Mouse (Mus musculus) cerebellum, adult 8-10 months (tissue): ENCODE results near the gene Pcolce.
"Not testable (repeated sequence)": the region's sequence is repeated elsewhere in the genome, so short reads cannot be mapped to it uniquely, and the experiment has no call there.

Experiments
- DNase-seq: peaks from one replicate; pipeline ENCODE4 v3.0.0; 2022

Pcolce gene

DNA sequence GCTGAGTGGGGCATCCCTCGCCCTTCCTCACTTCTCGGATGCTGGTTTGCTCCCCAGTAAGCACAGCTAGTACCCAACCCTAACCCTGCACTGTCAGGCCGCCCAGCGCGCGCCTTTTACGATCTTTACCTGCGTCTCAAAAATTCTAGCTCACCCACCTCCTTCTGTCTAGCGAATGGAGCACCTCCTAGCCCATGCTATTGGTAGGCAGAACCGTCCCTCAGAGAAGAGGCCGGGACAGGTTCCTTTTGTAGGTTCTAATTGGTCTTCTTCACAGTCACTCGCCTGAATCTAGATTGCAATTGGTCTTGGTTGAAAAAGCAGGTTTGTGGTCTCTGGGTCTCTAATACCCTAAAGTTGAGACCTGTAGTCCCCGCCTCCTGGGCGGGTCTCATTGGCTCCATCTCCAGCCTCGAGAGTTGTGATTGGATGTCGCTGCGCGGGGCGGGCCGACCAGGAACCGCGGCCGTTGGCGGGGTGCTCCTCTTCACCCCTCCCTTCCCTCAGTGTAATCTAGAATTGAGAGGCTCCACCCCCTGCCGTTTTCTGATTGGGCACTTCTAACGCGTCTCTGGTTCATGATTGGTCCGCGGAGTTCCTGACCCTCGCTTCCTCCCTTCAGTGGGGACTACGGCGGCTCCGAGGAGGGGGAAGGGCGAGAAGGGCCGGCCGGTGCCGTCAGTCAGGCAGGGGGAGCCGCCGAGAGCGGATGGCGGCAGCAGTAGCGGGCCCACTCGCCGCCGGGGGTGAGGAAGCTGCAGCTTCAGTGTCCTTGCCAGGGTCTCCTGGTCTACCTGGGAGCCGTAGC lies 15.1 kb upstream of the Pcolce start, which contains the start of the genes Fbxo24, Lrch4 and Gm20605:
Gene Fbxo24 (minus strand): TSS at position 505 of the 808 bp plus-strand sequence.
Gene Lrch4 (plus strand): TSS at position 624 of the 808 bp plus-strand sequence.
Gene Gm20605 (plus strand): TSS at position 678 of the 808 bp plus-strand sequence.
- DNase-seq, result peak; percentile 98

DNA sequence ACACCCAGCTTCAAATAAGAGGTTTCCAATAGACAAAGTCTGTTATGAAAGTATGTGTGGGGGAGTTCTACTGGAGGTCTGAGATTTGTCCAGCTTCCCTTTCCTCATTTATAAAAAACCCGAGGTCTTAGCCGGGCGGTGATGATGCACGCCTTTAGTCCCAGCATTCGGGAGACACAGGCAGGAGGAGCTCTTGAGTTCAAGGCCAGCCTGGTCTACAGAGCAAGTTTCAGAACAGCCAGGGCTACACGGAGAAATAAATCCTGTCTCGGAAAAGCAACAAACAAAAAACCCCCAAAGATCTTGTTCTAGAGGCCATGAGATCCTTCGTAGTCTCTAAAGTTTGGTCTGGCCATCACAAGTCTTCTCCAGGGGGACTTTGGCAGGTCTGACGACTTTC lies 14.4 kb upstream of the Pcolce start:
- peak; percentile 34 for DNase-seq

DNA sequence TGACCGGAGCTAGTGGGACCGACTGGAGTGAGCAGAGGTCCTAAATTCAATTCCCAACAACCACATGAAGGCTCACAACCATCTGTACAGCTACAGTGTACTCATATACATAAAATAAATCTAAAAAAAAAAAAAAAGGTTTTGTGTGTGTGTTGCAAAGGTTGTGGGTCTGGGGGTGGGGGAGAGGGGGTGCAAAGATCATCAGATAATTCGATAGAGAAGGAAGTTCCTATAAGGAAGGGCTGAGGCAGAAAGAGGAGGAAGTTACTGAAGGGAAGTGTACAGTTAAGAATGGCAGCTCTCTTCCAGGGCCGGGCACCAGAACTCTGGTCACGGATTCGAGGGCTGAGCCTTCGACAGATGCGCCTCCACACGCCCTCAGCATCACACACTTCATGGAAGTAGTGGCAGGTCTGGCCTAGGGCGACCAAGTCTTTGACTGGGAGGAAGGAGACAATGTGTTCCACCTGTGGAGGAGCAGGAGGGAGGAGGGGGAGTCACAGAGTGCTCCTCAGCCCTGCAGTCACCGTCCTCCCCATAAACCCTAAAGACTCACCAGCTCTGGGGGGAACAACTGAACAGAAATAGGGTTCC lies 10.4 kb upstream of the Pcolce start:
- no peak for DNase-seq

DNA sequence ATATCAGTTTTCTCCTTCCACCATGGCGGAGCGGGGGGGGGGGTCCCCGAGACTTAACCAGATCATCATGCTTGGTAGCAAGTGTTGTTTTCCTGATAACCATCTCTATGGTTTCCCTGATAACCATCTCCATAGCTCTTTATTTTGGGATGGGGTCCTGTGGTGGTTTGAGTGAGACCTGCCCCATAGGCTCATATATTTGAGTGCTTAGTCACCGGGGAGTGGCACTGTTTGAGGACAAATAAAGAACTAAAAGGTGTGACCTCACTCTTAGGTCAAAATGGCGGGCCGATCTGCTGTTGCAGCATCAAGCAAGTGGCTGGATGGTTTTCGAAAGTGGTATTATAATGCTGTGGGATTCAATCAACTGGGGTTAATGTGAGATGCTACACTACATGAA lies 1.8 kb upstream of the Pcolce start:
- no peak for DNase-seq

DNA sequence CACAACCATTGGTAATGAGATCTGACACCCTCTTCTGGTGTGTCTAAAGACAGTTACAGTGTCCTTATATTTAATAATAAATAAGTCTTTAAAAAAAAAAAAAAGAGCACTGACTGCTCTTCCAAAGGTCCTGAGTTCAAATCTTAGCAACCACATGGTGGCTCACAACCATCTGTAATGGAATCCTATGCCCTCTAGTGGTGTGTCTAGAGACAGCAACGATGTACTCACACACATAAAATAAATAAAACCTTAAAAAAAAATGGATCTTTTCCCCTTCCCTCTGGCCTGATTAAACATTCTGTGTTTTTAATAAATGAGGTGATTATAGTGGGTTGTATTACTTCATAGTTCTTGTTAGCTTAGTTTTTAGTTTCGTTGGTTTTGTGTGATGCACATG lies 1.3 kb upstream of the Pcolce start:
- not testable (repeated sequence) for DNase-seq

DNA sequence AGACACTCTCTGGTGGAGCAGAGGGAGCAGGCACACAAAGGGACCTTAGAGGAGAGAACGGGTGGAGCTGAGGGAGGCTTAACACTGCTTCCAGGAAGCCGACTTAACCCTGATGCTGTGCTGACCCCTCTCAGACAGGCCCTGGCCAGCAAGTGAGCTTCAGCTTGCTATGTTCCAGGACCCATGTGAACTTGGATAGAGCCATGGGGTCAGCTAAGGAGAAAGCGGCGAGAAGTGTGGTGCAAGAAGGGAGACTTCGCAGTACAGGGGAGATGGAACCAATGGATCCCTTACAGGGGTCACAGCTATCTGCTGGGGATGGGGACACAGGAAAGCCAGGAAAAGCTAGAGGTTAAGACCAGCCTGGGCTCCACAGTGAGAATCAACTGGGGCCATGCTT lies 508 bp downstream of the Pcolce start:
- DNase-seq, result no peak

DNA sequence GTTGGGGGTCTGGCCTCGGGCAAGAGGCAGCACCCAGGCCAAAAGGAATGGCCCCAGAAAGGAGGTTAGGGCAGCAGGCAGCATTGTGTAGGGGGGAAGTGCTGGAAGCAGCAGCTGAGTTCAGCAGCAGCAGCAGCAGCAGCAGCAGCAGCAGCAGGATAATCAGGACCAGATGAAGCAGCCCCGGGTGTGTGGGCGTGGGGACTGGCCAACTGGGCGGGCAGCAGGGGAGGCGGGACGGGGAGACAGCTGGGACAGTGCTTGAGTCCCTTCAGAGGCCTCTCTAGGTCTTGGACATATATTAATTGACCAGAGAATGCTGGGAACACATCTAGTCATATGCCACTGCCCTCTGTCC lies 2.4 kb downstream of the Pcolce start:
- DNase-seq, result no peak

DNA sequence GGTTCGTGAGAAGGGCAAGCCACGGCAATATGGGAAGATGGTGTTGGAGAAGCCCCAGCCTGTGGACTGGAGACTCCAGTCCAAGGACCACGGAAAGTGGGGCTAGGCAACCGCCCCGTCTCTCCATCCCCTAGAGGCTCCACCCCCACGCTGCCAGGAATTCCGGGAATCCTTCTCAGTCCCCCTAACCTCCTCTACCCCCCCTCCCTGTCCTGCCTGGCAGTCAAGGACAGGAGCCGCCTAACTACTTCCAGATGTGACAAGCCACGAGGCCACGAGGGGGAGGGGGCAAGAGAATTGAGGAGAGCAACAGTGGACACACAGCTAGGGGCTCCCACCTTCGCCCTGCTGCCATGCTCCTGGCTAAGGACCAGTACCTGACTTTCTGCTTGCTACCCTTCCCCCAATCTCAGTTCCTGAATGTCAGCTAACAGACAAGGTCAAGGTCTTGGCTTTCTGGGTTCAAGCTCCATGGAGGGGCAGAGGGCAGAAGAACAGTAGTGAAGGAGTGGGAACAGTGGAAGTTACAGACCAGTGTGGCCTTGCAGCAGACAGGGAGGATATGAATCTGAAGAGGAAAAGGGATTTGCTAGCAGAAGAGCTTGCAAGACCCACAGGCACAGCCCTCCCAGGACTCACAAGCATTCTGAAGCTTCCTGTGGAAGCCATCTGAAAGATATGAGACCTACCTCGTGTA lies 2.9 kb downstream of the Pcolce start:
- DNase-seq, result no peak

DNA sequence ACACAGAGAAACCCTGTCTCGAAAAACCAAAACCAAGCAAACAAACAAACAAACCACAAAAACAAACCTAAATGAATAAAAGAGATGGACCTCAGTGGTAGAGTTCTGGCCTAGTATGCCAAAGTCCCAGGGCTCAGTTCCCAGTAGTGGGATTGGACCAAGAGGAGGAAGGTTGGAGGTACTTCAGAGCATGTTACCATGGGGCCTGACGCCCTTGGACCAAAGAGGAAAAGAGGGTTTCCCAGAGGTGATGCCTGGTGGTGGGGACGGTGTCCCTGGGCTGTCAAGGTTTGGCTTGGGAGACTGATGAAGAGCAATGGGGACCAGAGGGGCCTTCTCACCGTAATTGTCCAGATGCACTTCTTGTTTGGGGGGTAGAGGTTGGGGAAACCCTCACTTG lies 3.5 kb downstream of the Pcolce start:
- no peak for DNase-seq

DNA sequence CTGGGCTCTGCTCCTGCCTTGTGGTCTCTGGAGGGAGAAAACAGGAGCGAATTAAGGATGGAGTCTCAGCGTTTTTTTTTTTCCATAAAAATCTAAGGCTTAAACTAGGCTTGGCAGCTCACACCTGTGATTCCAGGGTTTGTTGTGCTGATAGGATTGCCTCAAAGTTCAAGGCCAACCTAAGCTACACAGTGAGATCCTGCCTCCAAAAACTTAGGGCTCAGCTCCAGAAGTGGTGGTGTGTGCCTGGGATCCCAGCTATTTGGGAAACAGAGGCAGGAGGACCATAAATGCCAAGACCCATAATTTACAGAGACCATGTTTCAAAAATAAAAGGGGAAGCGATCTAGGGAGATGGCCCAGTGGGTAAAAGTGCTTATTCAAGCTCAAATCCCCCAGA lies 4.3 kb downstream of the Pcolce start:
- DNase-seq, result no peak

DNA sequence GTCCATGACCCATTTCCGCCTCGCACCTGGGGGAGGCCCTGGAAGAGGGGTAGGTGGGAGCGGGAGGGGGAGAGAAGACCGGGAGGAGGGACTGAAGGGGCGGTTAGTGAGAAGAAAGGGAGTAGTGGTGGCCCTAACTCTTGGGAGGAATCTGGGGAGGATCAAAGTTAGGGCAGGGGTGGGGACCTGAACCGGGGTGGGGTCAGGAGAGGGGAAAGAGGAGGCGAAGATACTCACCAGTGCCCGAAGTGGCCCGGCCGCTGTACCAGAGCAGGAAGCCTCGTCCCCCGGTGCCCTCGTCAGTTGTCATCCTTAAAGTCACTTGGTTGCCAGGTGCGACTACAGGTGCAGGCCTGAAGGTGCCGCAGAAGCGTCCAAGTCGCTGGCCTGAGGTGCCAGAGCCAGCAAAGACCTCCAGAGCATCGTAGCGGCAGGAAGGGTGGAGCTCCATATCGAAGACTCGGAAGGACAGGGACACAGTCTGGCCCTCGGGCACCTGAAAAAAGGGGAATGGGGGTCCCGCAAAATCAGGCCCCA lies 4.9 kb downstream of the Pcolce start:
- no peak for DNase-seq

DNA sequence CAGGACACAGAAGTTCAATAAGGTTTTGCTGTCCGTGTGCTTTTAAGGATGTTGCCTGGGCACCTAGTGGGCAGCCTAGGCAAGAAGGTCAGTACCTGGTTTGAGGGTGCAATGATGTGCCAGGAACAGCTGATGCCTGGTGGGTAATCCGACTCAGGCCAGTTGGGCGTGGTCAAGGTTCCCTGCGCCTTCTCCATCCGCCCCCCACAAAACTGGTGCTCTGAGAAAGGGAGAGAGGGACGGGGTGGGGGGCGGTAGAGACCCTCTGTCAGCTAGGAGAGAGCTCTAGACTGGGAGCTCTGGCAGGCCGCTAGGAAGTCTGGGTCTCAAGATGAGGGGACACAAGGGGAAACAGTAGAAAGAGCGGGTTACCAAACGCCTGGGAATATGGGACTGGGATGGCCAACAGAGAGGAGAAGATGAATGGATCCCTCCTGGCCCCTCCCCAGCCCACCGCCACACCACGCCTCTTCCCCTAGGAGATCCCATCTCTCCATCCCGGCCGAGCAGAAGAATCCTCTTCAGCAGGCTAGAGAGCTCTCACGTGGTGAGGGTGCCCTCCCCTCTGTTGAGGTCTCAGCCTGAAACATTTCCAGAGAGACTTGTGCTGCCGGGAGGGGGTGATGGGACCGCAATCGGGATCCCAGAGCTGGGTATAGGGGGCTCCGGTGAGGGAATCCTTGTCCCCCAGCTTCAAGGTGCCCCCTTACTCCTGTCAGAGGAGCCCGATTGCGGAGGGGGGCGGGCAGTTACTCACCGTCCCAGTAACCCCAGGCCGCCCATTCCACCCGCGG lies 5.5 kb downstream of the Pcolce start:
- DNase-seq, result no peak

DNA sequence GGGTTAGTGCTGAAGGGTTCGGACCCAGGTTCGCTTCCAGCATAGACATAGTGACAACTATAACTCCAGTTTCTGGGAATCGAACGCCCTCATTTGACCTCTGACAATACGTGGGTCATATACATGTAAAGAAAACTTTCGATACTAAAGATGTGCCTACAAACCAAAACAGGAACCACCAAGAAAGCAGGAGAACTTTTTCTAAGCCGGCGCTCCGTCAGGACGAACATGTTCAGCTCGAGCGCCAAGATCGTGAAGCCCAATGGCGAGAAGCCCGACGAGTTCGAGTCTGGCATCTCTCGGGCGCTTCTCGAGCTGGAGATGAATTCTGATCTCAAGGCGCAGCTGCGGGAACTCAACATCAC lies 12.2 kb downstream of the Pcolce start:
- no peak for DNase-seq

DNA sequence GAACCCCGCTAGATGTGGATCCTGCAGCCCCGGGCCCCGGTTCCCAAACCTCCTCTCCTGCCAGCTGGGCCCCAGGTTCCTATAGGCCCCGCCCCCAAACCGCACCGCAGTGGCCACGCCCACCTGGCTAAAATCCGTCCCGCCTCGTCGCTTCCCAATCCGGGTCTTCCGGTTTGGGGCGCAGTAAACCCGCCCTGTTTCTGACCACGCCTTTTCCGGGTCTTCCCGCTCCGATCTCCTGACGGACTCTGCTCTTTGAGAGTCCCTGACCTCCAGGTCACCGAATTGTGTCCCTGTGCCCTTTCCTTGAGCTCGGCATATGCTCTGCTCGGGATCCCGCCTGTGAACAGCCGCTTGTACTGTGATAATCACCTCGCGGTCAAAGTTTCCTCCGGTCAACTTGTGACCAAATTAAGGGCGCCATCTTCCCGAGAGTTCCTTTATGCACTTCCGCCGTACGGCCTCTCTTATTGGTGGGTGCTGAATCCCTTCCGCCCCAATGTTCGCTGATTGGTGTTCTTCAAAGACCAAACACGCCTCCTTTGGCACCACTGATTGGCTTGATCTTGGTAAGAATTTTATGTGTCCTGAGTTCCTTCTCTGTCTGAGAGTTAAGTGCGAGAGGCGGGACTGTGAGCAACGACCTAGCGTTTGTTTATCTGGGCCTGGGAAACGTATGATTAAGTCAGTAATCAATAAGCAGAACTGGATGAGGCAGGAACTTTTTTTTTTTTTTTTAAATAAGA lies 12.8 kb downstream of the Pcolce start, which contains the start of gene Mospd3:
Gene Mospd3 (minus strand): TSS at position 440 of the 746 bp plus-strand sequence.
- DNase-seq, result peak; percentile 96

DNA sequence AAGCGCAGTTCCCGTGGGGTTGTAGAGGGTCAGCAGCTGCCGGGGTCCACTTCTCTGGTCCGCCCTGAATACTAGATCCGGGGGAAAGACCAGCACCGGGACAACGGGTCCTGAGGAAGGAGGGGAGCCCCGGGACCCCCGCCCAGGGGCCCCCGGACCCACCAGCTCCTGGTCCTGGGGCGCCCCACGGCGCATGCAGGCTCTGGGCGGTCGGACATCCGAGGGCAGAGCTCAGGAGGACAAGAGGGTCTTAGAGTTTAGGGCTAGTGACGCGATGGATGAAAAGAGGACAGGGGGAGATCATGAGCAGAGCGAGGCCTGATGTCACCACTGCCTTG lies 13.3 kb downstream of the Pcolce start:
- DNase-seq, result no peak

DNA sequence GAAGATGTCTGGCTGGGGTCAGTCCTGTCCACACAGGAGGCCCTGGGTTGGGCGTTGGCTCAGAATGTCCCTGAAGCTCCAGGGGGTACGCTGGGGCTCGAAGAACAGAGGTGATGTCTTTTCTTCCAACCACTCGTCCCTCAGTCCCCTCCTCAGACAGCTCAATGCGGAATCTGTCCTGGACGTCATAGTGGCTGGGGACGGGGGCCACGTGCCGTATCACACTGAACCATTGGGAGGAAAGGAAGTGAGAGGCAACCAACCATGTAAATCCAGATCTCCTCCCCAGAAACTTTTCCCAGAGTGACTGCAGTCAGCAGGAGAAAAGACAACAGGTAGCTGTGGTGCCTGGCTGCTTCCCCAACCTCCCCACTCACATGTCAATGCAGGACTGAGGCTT lies 14.0 kb downstream of the Pcolce start:
- DNase-seq, result no peak

DNA sequence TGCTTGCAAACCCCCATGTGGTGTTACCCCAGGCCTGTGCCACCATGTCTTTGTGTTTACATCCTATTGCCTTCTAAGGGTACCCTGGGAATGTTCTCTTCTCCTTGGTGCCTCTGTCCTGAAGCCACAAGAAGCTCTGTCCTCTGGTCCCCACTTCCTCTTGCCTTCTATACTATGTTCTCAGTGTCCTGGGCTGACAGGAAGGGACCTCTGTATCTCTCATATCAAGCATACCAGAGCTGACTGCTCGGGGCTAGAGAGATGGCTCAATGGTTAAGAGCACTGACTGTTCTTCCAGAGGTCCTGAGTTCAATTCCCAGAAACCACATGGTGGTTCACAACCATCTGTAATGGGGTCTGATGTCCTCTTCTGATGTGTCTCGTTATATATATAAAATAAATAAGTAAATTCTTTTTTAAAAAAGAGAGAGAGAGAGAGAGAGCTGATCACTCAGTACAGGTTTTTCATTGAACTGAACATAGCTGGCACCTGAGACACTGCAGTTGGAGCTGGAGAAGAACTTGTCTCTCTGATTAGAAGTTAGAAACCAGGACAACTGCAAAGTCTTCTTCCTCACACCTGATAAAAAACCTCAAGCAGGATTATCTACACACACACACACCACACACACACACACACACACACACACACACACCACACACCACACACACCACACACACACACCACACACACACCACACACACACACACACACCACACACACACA lies 15.3 kb downstream of the Pcolce start:
- DNase-seq, result no peak

DNA sequence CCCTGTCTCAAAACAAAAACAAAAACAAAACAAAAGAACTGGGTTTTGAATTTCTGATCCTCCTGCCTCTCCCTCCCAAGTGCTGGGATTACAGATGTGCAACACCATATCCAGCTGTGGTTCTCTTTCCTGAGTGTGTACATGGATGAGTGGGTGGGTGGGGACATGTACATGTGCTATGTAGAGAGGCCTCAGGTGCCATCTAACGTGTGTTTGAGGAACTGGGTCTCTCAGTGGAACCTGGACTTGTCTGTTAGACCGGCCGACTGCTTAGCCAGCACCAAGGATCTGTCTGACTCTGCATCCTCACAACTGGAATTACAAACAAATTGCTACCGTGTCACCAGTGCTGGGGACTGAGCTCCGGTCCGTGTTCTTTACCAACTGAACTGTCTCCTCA lies 16.0 kb downstream of the Pcolce start:
- DNase-seq, result no peak

DNA sequence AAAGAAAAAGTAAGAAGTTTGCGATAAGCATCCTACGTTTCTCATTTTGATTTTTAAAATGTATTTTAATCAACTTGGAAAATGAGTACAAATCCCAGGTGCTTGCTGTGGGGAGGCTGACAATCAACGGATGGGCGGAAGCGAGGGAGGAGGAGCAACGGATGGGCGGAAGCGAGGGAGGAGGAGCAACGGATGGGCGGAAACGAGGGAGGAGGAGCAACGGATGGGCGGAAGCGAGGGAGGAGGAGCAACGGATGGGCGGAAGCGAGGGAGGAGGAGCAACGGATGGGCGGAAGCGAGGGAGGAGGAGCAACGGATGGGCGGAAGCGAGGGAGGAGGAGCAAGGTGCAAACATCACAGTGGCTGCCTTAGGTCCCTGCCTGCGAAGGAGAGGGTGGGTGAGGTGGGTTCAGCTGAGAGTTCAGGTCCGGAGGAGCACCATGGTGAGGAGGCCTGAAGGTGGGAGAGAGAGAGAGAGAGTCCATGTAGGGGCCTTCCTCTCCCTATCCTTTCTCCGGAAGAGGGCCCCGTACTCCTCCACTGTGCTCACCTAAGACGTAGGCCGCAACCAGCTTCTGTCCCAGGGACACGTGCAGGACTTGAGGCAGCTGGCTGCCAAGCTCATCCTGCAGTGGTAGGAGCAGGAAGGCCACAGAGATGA lies 16.9 kb downstream of the Pcolce start:
- no peak for DNase-seq

DNA sequence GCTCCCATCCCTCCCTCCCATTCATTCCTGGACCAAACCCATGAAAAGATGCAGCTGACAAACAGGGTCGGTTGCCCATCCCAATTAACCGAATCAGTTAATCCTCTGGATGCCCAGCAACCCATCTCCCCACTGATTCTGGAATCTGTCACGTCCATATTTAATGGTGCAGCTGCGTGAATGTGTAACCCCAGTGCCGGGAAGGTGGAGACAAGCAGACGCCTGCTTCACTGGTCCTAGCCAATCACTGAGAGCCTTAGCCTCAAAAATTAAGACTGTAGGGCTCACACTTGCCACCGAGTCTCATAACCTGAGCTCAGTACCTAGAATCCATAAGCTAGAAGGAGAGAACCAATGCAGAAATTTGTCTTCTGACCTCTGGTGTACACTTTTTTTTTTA lies 17.7 kb downstream of the Pcolce start:
- DNase-seq, result no peak

DNA sequence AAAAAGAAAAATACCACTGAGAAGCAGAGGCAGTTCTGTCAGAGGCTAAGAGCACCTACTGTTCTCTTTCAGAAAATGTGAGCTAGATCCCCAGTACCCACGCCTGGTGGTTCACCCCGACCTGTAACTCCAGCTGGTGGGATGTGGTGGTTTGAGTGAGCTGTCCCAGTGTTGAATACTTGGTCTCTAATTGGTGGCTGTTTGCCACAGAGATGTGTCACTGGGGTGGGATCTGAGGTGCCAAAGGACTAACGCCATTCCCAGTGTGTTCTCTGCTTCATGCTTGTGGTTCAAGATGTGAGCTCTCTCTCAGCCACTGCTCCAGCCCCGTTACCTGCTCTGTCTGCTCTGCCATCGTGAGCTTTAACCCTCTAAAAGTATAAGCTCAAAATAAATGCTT lies 23.1 kb downstream of the Pcolce start:
- no peak for DNase-seq
